Mouse (Mus musculus) G1E (cell line): Measurements from ENCODE around the gene Rex1bd.

Experiments
- CTCF ChIP-seq: IDR thresholded peaks from 2 replicates; pipeline ENCODE4 v1.5.1; 2012; ENCODE audit warnings: low read depth, low read length, inconsistent platforms, mixed read lengths
- GATA1 ChIP-seq: IDR thresholded peaks from 2 replicates; pipeline ENCODE4 v1.6.1; 2012; ENCODE audit warnings: borderline replicate concordance, low read length, inconsistent platforms, mixed read lengths
- GATA2 ChIP-seq: IDR thresholded peaks from 2 replicates; pipeline ENCODE4 v1.6.1; 2012; ENCODE audit warnings: low read depth, low read length, inconsistent platforms, borderline replicate concordance
- TAL1 ChIP-seq: conservative IDR thresholded peaks from 2 replicates; pipeline ENCODE4 v1.6.1; 2012; ENCODE audit warnings: low read depth, low read length, inconsistent platforms, mixed read lengths

DNA sequence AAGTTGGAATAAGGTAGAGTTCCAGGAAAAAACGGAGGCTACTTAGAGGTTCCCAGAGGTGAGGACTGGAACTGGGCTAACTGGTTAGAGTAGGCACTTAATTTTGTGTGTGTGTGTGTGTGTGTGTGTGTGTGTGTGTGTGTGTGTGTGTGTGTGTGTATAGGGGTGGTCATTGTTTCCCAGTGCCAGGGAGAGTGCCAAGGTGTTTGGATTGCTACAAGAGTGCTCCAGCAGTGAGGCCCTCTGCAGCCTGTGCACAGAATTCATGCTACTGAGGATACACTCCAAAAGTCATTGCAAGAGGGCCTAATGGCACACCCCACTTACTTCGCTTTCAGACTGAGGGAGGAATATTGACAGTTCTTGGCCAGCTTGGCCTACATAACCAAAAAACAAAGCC, 23.6 kb downstream of the Rex1bd start:
- TF ChIP-seq CTCF (no peak), TAL1 (no peak), GATA1 (no peak), GATA2 (no peak)
